In genomic region chr1:40106719-40107118, GRCm38 (mm10) we compare ENCODE assay signal across 15 mouse cellular contexts. TPM values are rescaled to one million over a fixed set of nuclear protein-coding genes. Genes with fewer than 3 reads are reported as not detected.
DNase-seq lines count a peak whose midpoint lies in the region; ATAC-seq and TF ChIP-seq lines count a peak whose summit lies in the region.
"Had no signal": no experiment of that assay in that cellular context is flagged by ENCODE, and none has a peak within 500 bp of the region (broad histone marks: within the 10 kb centered on the region; RNA-seq: fewer than 3 reads in every experiment).

No protein-coding gene starts in this region.

- H3K27ac ChIP-seq in kidney, postnatal 0 days = no peak overlapping the region
- no peak overlapping the region for H3K27ac ChIP-seq in CH12.LX (ENCODE audit: insufficient read depth, low read depth)
- H3K27ac ChIP-seq: embryonic facial prominence, embryonic 12.5 days; hindbrain, embryonic 12.5 days; midbrain, embryonic 12.5 days; neural tube, embryonic 15.5 days had no signal

- no peaks in the 10 kb centered on the region for H3K4me1 ChIP-seq in kidney, postnatal 0 days (replicated peaks; ENCODE audit: insufficient read depth, low read length)
- peaks cover 15 to 24% of the 10 kb centered on the region in 2 experiments for H3K4me1 ChIP-seq in CH12.LX (ENCODE audit: control insufficient read depth in 1 of 2, insufficient read depth in 2 of 2)
- H3K4me1 ChIP-seq: hindbrain, embryonic 12.5 days; midbrain, embryonic 12.5 days; neural tube, embryonic 15.5 days had no signal

- no peaks in the 10 kb centered on the region for H3K36me3 ChIP-seq in kidney, postnatal 0 days (ENCODE audit: insufficient read depth, low read length)
- no peaks in the 10 kb centered on the region for H3K36me3 ChIP-seq in CH12.LX (replicated peaks in 1 of 2; ENCODE audit: control insufficient read depth in 1 of 2, insufficient read depth in 1 of 2, low read length in 1 of 2)
- H3K36me3 ChIP-seq: embryonic facial prominence, embryonic 12.5 days; hindbrain, embryonic 12.5 days; midbrain, embryonic 12.5 days; neural tube, embryonic 15.5 days had no signal

- ATAC-seq in kidney, postnatal 0 days (replicated peaks; ENCODE audit: low FRiP score, low read depth) = no peak

- no peak overlapping the region for H3K4me3 ChIP-seq in kidney, postnatal 0 days (replicated peaks; ENCODE audit: low read depth, low read length)
- H3K4me3 ChIP-seq in CH12.LX (replicated peaks in 1 of 3; ENCODE audit: low read depth in 2 of 3, low read length in 2 of 3, poor library complexity in 1 of 3) = no peak overlapping the region
- H3K4me3 ChIP-seq: embryonic facial prominence, embryonic 12.5 days; hindbrain, embryonic 12.5 days; midbrain, embryonic 12.5 days; neural tube, embryonic 15.5 days had no signal

- H3K79me2 ChIP-seq in CH12.LX (replicated peaks; ENCODE audit: control insufficient read depth, extremely low read depth, insufficient read depth, poor library complexity, severe bottlenecking) = no peaks in the 10 kb centered on the region

- no peak for TF ChIP-seq RAD21 in CH12.LX (IDR thresholded peaks at IDR 0.05; ENCODE audit: low read depth, low read length)

- TF ChIP-seq EP300 in CH12.LX (IDR thresholded peaks at IDR 0.05; ENCODE audit: low read length) = 0 out of 2 replicates have a peak, but pooled peaks have one; percentile 4

- in situ Hi-C loops in CH12.LX (cut with MboI; ENCODE audit: low pct_ligation_motif_present, low pct_unique_long_range_greater_than_20kb, low sequenced_read_pairs) = loop anchor here (25.0 kb wide), 1 partner anchor 431 kb away; no protein-coding TSS in a partner anchor

- WGBS in kidney, postnatal 0 days = 60% methylated on average over 4 of the region's 4 CpGs

- no peak overlapping the region for H3K9ac ChIP-seq in kidney, postnatal 0 days (ENCODE audit: low read depth, low read length)
- no peak overlapping the region for H3K9ac ChIP-seq in CH12.LX (ENCODE audit: insufficient read depth, low read depth)
- H3K9ac ChIP-seq: embryonic facial prominence, embryonic 12.5 days; hindbrain, embryonic 12.5 days; midbrain, embryonic 12.5 days; neural tube, embryonic 15.5 days had no signal

- TF ChIP-seq CTCF in kidney, postnatal 0 days (IDR thresholded peaks at IDR 0.05; ENCODE audit: low read depth) = no peak
- TF ChIP-seq CTCF in CH12.LX (conservative IDR thresholded peaks at IDR 0.05 in 1 of 2, IDR thresholded peaks at IDR 0.05 in 1 of 2; ENCODE audit: low read depth in 2 of 2, low read length in 2 of 2) = no peak

- H3K4me2 ChIP-seq in kidney, postnatal 0 days (ENCODE audit: low read length) = no peak overlapping the region
- peak overlapping the region; percentile 41 for H3K4me2 ChIP-seq in CH12.LX (ENCODE audit: insufficient read depth, low read depth, poor library complexity, severe bottlenecking)
- H3K4me2 ChIP-seq: embryonic facial prominence, embryonic 12.5 days; hindbrain, embryonic 12.5 days; midbrain, embryonic 12.5 days; neural tube, embryonic 15.5 days had no signal

- no peaks in the 10 kb centered on the region for H3K27me3 ChIP-seq in kidney, postnatal 0 days (ENCODE audit: insufficient read depth, low read length)
- H3K27me3 ChIP-seq in CH12.LX (replicated peaks) = no peaks in the 10 kb centered on the region
- H3K27me3 ChIP-seq: embryonic facial prominence, embryonic 12.5 days; hindbrain, embryonic 12.5 days; midbrain, embryonic 12.5 days; neural tube, embryonic 15.5 days had no signal

- TF ChIP-seq POLR2A in CH12.LX (IDR thresholded peaks at IDR 0.05; ENCODE audit: low read depth, low read length) = no peak

- H3K9me3 ChIP-seq in kidney, postnatal 0 days (replicated peaks; ENCODE audit: low read length) = no peaks in the 10 kb centered on the region
- peaks cover 2% of the 10 kb centered on the region for H3K9me3 ChIP-seq in CH12.LX (replicated peaks; ENCODE audit: low read length)
- H3K9me3 ChIP-seq: embryonic facial prominence, embryonic 12.5 days; hindbrain, embryonic 12.5 days; midbrain, embryonic 12.5 days; neural tube, embryonic 15.5 days had no signal

- intact Hi-C loops in left cerebral cortex, postnatal 25 days (cut with DNase I) = no loop called here

- dilution Hi-C loops in CH12.LX (cut with MboI; ENCODE audit: extremely low pct_ligation_motif_present, extremely low pct_unique_long_range_greater_than_20kb, low sequenced_read_pairs) = no loop called here

- DNase-seq in kidney, postnatal 0 days (ENCODE audit: low spot score) = peak; percentile 41
- DNase-seq in kidney, postnatal 36 days = no peak
- DNase-seq in CD4-positive, CD25-positive, alpha-beta regulatory T cell, adult 2 months (ENCODE audit: low read depth, low spot score) = peak; percentile 14
- DNase-seq in CH12.LX (ENCODE audit: extremely low read depth) = peak; percentile 45
- DNase-seq in induced T-regulatory cell, adult 2 months (ENCODE audit: low read depth) = peak; percentile 60
- no peak for DNase-seq in left cerebral cortex, postnatal 25 days (ENCODE audit: low spot score in 2 of 2)
- DNase-seq in gastrocnemius, adult 8-10 months (ENCODE audit: low spot score in 2 of 2) = no peak
- DNase-seq: cerebellum, postnatal 25 days; kidney, adult 8-10 months; liver had no signal

TF ChIP-seq in CH12.LX, 34 proteins besides CTCF, POLR2A, EP300 and RAD21:
- no peak for TF ChIP-seq MAFK (IDR thresholded peaks at IDR 0.05; ENCODE audit: insufficient replicate concordance, low read length)
- no peak for TF ChIP-seq ZC3H11A (IDR thresholded peaks at IDR 0.05; ENCODE audit: low read depth, low read length)
- peak; percentile 68; the same call in 1 of the 2 replicates for TF ChIP-seq MXI1 (IDR thresholded peaks at IDR 0.05; ENCODE audit: low read depth, low read length)
- no peak for TF ChIP-seq POLR2AphosphoS2 (IDR thresholded peaks at IDR 0.05; ENCODE audit: low read depth, low read length)
- TF ChIP-seq MEF2A (IDR thresholded peaks at IDR 0.05; ENCODE audit: borderline replicate concordance, low read depth, low read length) = no peak
- 0 out of 2 replicates have a peak, but pooled peaks have one; percentile 22 for TF ChIP-seq BHLHE40 (IDR thresholded peaks at IDR 0.05; ENCODE audit: low read depth, low read length)
- no peak for TF ChIP-seq USF2 (conservative IDR thresholded peaks at IDR 0.05; ENCODE audit: low read depth, low read length)
- TF ChIP-seq E2F4 (IDR thresholded peaks at IDR 0.05; ENCODE audit: insufficient replicate concordance, low read depth, low read length) = no peak
- TF ChIP-seq JUND (conservative IDR thresholded peaks at IDR 0.05; ENCODE audit: low read depth, low read length) = no peak
- no peak for TF ChIP-seq UBTF (IDR thresholded peaks at IDR 0.05; ENCODE audit: low read depth, low read length)
- TF ChIP-seq ELF1 (IDR thresholded peaks at IDR 0.05; ENCODE audit: low read depth, low read length) = no peak
- TF ChIP-seq SIN3A (IDR thresholded peaks at IDR 0.05; ENCODE audit: low read length) = peak; percentile 58; the same call in 1 of the 2 replicates
- TF ChIP-seq JUN (IDR thresholded peaks at IDR 0.05; ENCODE audit: insufficient read depth, low read depth, low read length) = no peak
- TF ChIP-seq NELFE (IDR thresholded peaks at IDR 0.05; ENCODE audit: low read depth, low read length) = no peak
- peak; percentile 94 for TF ChIP-seq MAX (IDR thresholded peaks at IDR 0.05; ENCODE audit: low read length)
- TF ChIP-seq SMC3 (IDR thresholded peaks at IDR 0.05; ENCODE audit: low read depth, low read length) = no peak
- TF ChIP-seq KAT2A (IDR thresholded peaks at IDR 0.05; ENCODE audit: insufficient replicate concordance, low read length) = no peak
- TF ChIP-seq NRF1 (IDR thresholded peaks at IDR 0.05; ENCODE audit: low read depth, low read length) = no peak
- no peak for TF ChIP-seq CHD1 (IDR thresholded peaks at IDR 0.05; ENCODE audit: low read depth, low read length)
- TF ChIP-seq GABPA (IDR thresholded peaks at IDR 0.05; ENCODE audit: insufficient replicate concordance, low read depth, low read length) = no peak
- TF ChIP-seq CHD2 (IDR thresholded peaks at IDR 0.05; ENCODE audit: low read length) = no peak
- TF ChIP-seq ZMIZ1 (IDR thresholded peaks at IDR 0.05; ENCODE audit: low read depth, low read length) = no peak
- no peak for TF ChIP-seq ZNF384 (IDR thresholded peaks at IDR 0.05; ENCODE audit: low read depth, low read length)
- TF ChIP-seq IRF4 (IDR thresholded peaks at IDR 0.05; ENCODE audit: low read depth, low read length) = no peak
- TF ChIP-seq RCOR1 (conservative IDR thresholded peaks at IDR 0.05; ENCODE audit: low read depth, low read length) = no peak
- TF ChIP-seq ETS1 (conservative IDR thresholded peaks at IDR 0.05; ENCODE audit: low read depth, low read length) = 0 out of 2 replicates have a peak, but pooled peaks have one; percentile 14
- TF ChIP-seq PAX5 (IDR thresholded peaks at IDR 0.05; ENCODE audit: low read length) = no peak
- TF ChIP-seq TCF12 (IDR thresholded peaks at IDR 0.05; ENCODE audit: low read depth, low read length) = no peak; the same call in 1 of the 2 replicates
- TF ChIP-seq MYC (IDR thresholded peaks at IDR 0.05; ENCODE audit: low read depth, low read length) = peak; percentile 94
- no peak for TF ChIP-seq TBP (conservative IDR thresholded peaks at IDR 0.05; ENCODE audit: low read depth, low read length)

RNA-seq across cellular contexts. Expression of gene Il1r2, which starts 32.8 kb away (rescaled TPM):
- polyA plus RNA-seq in kidney, postnatal 0 days (2015; fragmentation: Nextera tagmentation; extraction: Ambion mirVana) = 0.99 and 1.6 TPM in 2 replicates
- total RNA-seq in CH12.LX (2012; rRNA removed) (0.13 and 0.17 TPM in 2 replicates), CH12.LX (2014; rRNA removed) (2.2 and 2.8 TPM in 2 replicates)
- 1.0 and 1.1 TPM in 2 replicates for polyA plus RNA-seq in CH12.LX (2012; ENCODE audit: insufficient read length, low read depth)
- not detected for total RNA-seq in left cerebral cortex, postnatal 25 days (2021)
- total RNA-seq in gastrocnemius, adult 8-10 months (2022) = under 1 TPM in 2 of 4 experiments, not detected in 2; 0.47 to 0.91 TPM
- total RNA-seq: layer of hippocampus, adult 18-20 months had no signal
- polyA plus RNA-seq: midbrain, embryonic 12.5 days had no signal

Comparison
In these comparisons a context has a peak if more than half of its experiments do, and no peak if none do; other contexts are left out.
1. DNase-seq: peak in kidney, postnatal 0 days (single experiment), CD4-positive, CD25-positive, alpha-beta regulatory T cell, adult 2 months (single experiment), CH12.LX (single experiment) and induced T-regulatory cell, adult 2 months (single experiment); none in kidney, postnatal 36 days (0 of 2), left cerebral cortex, postnatal 25 days (0 of 2) and gastrocnemius, adult 8-10 months (0 of 2).